Mouse (Mus musculus) forebrain, embryonic 12.5 days (tissue): Measurements from ENCODE around the gene Kbtbd8. TPM values are rescaled to one million over a fixed set of nuclear protein-coding genes. Genes with fewer than 3 reads are reported as not detected.

Experiments
- ATAC-seq: fragments of 200-750 bp; cut with Nextera tagmentation; 2 replicates; pipeline ENCODE4 v1.8.0; 2017; ENCODE audit warnings: moderate TSS enrichment; ENCODE audit not compliant: low FRiP score
- H3K27ac ChIP-seq: fragments of 300-500 bp; sonication (generic); 2 replicates; pipeline ENCODE4 v1.5.1; 2016; ENCODE audit warnings: mild to moderate bottlenecking
- H3K27me3 ChIP-seq: fragments of 300-500 bp; sonication (generic); 2 replicates; pipeline ENCODE4 v1.6.1; 2016; ENCODE audit warnings: mild to moderate bottlenecking
- H3K36me3 ChIP-seq: fragments of 300-500 bp; sonication (generic); replicated peaks from 2 replicates; pipeline ENCODE4 v1.6.1; 2016; ENCODE audit warnings: mild to moderate bottlenecking
- H3K4me1 ChIP-seq: fragments of 300-500 bp; sonication (generic); 2 replicates; pipeline ENCODE4 v1.6.1; 2016
- H3K4me2 ChIP-seq: fragments of 300-500 bp; sonication (generic); 2 replicates; pipeline ENCODE4 v1.6.1; 2016; ENCODE audit warnings: mild to moderate bottlenecking, moderate library complexity
- H3K4me3 ChIP-seq: fragments of 300-500 bp; sonication (generic); replicated peaks from 2 replicates; pipeline ENCODE4 v1.5.1; 2016; ENCODE audit warnings: mild to moderate bottlenecking
- H3K9ac ChIP-seq: fragments of 300-500 bp; sonication (generic); 2 replicates; pipeline ENCODE4 v1.6.1; 2016; ENCODE audit warnings: mild to moderate bottlenecking
- H3K9me3 ChIP-seq: fragments of 300-500 bp; sonication (generic); 2 replicates; pipeline ENCODE4 v1.6.1; 2016
- WGBS: fragments of 180-500 bp; shearing (Covaris S2); methylation state at CpG from one replicate; pipeline ENCODE4 v1.1.7; 2016; 5-methylcytosine and 5-hydroxymethylcytosine counted together
- polyA plus RNA-seq: library from polyadenylated mRNA; unstranded; fragments of >200 nt; fragmentation: Nextera tagmentation; extraction: Ambion mirVana; gene quantifications from 2 replicates; pipeline ENCODE4 v1.2.1, GENCODE M21; 2016

Gene Kbtbd8
- polyA plus RNA-seq, 1 experiment from 2014 or later: 9.3 TPM

DNA sequence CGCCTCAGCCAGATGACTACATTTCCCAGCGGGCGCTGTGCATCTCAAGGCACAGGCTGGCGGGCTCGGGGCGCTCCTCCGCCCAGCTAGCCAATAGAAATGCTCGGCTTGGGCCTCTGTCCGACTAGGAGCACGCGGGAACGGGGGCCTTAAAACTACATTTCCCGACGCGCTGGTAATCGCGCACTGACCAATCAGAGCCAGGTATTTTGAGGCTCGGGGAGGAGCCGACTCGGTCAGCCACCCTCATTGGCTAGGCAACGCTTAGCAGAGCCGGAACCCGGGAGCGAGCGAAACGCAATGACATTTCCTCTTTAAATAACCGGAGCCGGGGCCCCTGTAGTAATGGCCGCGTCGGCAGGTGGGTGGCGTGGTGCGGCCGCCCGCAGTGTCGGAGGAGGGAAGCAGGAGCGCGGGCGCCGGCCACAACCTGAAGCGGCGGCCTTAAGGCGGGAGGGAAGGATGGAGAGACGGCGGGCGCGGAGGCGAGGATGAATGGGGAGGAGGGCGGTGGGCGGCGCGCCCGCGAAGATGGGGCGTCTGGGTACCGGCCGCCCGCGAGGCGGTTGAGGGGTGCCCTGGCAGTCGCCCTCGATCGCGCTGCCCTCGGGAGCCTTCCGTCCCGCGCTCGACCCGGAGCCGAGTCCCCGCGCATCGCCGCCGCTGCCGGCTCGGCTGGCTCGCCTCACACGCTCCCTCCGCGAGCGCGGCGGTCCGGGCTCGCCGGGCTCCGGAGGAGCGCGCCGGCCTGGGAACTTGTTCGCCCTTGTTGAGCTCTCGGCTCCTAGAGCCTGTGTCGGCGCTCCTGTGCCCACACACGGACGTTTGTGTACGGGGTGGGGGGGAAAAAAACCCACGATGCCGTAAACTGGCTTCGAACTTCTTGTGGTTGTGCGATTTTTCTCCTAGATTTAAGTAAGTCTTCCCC lies 838 bp downstream of the Kbtbd8 start:
- peak overlapping the region; percentile 61 for H3K4me3 ChIP-seq
- WGBS: under 1% methylated on average over 103 of the region's 103 CpGs
- peak; percentile 99 for ATAC-seq
- H3K9me3 ChIP-seq: no peaks in the 10 kb centered on the region
- H3K4me2 ChIP-seq: peak overlapping the region; percentile 61
- H3K27ac ChIP-seq: peak overlapping the region; percentile 73
- peaks cover 8% of the 10 kb centered on the region for H3K36me3 ChIP-seq
- H3K27me3 ChIP-seq: peaks cover 4% of the 10 kb centered on the region; the same call in 1 of the 2 replicates
- H3K9ac ChIP-seq: peak overlapping the region; percentile 61
- H3K4me1 ChIP-seq: peaks cover 15% of the 10 kb centered on the region

DNA sequence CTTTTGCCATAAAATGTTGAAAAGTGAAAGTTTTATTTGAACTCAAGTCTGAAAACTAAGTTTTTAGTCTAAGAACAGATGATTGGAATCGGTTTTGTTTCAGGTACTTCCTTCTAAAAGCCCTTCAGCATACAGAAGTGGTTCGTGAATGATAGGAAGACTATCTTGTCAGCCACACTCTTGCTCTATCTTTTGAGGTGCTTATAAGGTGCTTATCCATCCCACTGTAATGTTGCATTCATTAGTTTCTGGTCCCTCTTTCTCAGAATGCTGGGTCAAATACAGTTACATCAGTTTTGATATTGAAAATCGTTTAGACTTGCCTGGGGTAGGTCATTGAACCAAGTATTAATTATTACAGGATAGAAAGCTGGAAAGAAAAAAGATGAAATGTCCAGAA lies 2.3 kb downstream of the Kbtbd8 start:
- ATAC-seq: no peak
- H3K4me2 ChIP-seq: no peak overlapping the region
- H3K9ac ChIP-seq: no peak overlapping the region
- peaks cover 21% of the 10 kb centered on the region for H3K4me1 ChIP-seq
- peaks cover 8% of the 10 kb centered on the region for H3K36me3 ChIP-seq
- WGBS: 90% methylated on average over 3 of the region's 3 CpGs
- no peaks in the 10 kb centered on the region for H3K9me3 ChIP-seq
- peaks cover 4% of the 10 kb centered on the region; the same call in 1 of the 2 replicates for H3K27me3 ChIP-seq
- no peak overlapping the region for H3K27ac ChIP-seq
- no peak overlapping the region for H3K4me3 ChIP-seq

DNA sequence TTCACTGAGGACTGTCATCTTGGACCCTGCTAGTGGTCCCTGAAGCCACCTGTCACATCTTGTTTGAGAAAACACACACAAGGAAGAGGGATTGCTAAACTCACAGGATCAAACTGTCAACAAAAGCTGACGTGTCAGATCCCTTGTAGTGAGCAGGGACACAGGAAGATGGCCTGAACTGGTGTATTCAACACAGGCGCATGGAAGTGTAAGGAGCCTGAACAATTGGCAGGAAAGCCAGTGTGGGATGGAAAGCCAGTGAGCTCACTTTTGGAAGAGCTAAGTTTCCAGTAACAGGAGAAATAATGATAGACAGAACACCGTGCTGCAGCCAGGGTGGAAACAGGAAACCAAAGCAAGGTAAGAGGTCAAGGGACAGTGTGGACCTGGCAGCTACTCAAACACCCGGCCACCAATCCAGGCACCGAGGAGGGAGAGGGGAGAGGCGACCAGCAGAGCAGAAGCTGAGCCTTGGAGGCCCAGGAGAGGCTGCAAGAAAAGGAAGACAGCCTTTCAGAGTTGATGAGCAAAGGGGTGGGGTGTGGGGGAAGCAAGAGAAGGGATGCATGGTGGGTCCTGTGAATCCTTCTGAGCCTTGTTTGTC lies 33.0 kb downstream of the Kbtbd8 start:
- H3K9me3 ChIP-seq: no peaks in the 10 kb centered on the region
- no peaks in the 10 kb centered on the region for H3K36me3 ChIP-seq
- no peak overlapping the region for H3K9ac ChIP-seq
- H3K4me3 ChIP-seq: no peak overlapping the region
- no peak for ATAC-seq
- H3K27ac ChIP-seq: no peak overlapping the region
- H3K4me2 ChIP-seq: no peak overlapping the region
- no peaks in the 10 kb centered on the region for H3K4me1 ChIP-seq
- WGBS: 70% methylated on average over 6 of the region's 6 CpGs
- H3K27me3 ChIP-seq: no peaks in the 10 kb centered on the region

DNA sequence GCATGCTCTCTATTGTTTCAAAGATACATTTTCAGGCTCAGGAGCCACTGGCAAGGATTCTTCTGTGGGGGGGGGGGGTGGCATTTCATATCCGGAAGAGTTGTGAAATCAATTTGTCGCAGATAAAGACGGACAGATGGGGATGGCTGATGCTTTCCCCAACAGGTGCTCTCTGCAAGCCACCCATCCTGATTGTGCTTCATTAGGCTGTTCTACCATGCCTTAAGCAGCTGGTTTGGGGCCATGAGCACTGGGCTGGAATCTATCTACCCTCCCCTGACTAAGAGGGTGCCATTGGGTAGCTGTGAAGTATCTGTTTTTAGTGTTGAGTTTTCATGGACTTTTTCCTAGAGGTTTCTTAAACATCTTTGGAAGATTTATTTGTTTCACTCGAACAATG lies 33.8 kb downstream of the Kbtbd8 start:
- H3K27me3 ChIP-seq: no peaks in the 10 kb centered on the region
- H3K4me1 ChIP-seq: no peaks in the 10 kb centered on the region
- no peak overlapping the region for H3K4me2 ChIP-seq
- no peak overlapping the region for H3K4me3 ChIP-seq
- H3K36me3 ChIP-seq: no peaks in the 10 kb centered on the region
- no peak for ATAC-seq
- H3K9ac ChIP-seq: no peak overlapping the region
- 84% methylated on average over 4 of the region's 4 CpGs for WGBS
- H3K27ac ChIP-seq: no peak overlapping the region
- H3K9me3 ChIP-seq: no peaks in the 10 kb centered on the region

DNA sequence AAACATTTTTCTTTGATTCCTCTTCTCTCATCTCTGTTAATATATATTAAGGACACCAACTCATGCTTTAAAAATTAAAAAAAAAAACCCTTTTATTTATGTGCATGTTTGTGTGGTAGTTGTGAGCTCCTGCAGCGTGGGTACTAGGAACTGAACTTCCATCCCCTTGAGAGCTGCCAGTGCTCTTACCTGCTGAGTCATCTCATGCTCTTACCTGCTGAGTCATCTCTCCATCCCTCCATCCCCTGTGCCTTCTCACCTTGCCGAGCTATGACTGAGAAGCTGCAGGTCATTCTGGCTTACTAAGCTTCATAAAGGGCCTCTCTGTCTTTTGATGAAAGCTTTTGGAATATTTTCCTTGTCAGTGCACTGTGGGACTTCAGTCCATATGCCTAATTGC lies 34.5 kb downstream of the Kbtbd8 start:
- Histone ChIP-seq H3K4me3 (no peak overlapping the region), H3K4me2 (no peak overlapping the region), H3K36me3 (no peaks in the 10 kb centered on the region), H3K27ac (no peak overlapping the region), H3K4me1 (no peaks in the 10 kb centered on the region), H3K9ac (no peak overlapping the region), H3K27me3 (no peaks in the 10 kb centered on the region), H3K9me3 (no peaks in the 10 kb centered on the region)
- ATAC-seq: no peak
- 80% methylated on average over 2 of the region's 2 CpGs for WGBS

DNA sequence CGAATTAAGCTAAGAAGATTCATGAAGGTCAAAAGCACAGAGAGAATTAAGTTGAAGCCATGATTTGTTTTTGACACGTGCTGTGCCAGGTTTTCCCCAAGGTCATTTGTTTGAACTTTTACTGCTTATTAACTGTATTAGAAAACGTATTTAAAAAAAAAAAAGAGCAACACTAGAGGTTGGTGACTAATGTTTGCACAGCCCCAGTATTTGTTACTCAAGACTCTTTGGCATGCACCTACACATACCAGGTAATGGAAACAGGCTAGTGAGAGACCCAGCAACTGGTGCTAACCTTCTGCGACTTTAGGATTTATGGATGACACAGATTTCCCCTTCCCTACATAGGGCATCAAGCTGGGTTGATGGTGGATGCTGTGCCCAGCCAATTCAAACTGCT lies 46.9 kb downstream of the Kbtbd8 start:
- ATAC-seq: no peak

DNA sequence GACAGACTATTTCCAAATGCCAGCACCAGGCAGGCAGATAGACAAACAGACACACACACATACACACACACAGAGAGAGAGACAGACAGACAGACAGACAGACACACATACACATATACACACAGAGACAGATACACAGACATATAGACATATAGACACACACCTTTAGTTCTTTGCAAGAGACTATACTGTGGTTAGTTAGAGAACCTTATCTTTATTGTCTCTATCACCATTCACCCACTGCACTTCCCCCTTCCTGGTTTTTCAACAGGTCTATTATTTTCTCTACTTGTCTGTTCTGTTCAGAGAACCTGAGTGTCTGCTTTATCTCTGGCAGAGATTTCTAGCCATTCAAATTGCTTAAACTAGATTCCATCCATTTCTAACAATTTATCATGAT lies 48.6 kb downstream of the Kbtbd8 start:
- H3K4me1 ChIP-seq: peaks cover 32% of the 10 kb centered on the region

More for the DNA sequence above, 46.9 kb downstream of the Kbtbd8 start:
- H3K27me3 ChIP-seq: no peaks in the 10 kb centered on the region; the same call in 1 of the 2 replicates
- H3K9me3 ChIP-seq: no peaks in the 10 kb centered on the region
- no peak overlapping the region for H3K27ac ChIP-seq
- no peak overlapping the region for H3K4me2 ChIP-seq
- H3K4me1 ChIP-seq: peaks cover 19% of the 10 kb centered on the region
- 74% methylated on average over 4 of the region's 4 CpGs for WGBS
- H3K4me3 ChIP-seq: no peak overlapping the region
- H3K9ac ChIP-seq: no peak overlapping the region
- no peaks in the 10 kb centered on the region for H3K36me3 ChIP-seq

DNA sequence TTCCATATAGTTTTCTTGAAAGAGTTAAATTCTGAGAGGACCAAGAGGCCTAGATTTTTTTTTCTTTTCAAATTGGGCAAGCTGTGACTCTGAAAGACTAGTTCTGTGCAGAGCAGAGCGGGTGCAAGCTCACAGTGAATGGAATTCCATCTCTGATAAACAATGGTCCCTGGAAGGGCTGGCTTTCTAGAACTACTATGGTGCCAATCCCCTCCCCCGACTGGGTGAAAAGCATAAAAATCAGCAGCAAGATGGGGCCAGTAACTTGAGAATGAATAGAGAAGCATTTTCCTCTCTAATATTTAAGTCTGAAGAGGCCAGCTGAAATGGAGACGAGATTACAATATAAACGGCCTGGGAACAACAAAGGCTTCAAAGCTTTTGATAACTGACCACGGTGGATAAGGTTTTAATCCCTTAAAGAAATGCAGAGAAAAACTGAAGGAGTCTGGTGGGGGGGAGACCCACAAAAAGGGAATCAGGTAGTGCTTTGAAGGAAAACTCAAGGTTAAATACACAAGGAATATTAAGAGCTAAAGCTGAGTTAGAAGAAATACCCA lies 50.7 kb downstream of the Kbtbd8 start:
- 4% methylated on average over 5 of the region's 5 CpGs for WGBS
- peak overlapping the region; percentile 36; the same call in 1 of the 2 replicates for H3K27ac ChIP-seq
- peak overlapping the region; percentile 10; the same call in 1 of the 2 replicates for H3K4me2 ChIP-seq
- peak; percentile 80; the same call in 1 of the 2 replicates for ATAC-seq
- H3K27me3 ChIP-seq: no peaks in the 10 kb centered on the region; the same call in 1 of the 2 replicates
- H3K9me3 ChIP-seq: no peaks in the 10 kb centered on the region
- H3K9ac ChIP-seq: no peak overlapping the region
- H3K4me1 ChIP-seq: peaks cover 32% of the 10 kb centered on the region
- H3K36me3 ChIP-seq: no peaks in the 10 kb centered on the region
- H3K4me3 ChIP-seq: no peak overlapping the region

More for the DNA sequence above, 48.6 kb downstream of the Kbtbd8 start:
- no peak overlapping the region for H3K9ac ChIP-seq
- no peak for ATAC-seq
- H3K27ac ChIP-seq: no peak overlapping the region
- H3K4me2 ChIP-seq: no peak overlapping the region
- no peaks in the 10 kb centered on the region; the same call in 1 of the 2 replicates for H3K27me3 ChIP-seq
- no peak overlapping the region for H3K4me3 ChIP-seq
- no peaks in the 10 kb centered on the region for H3K9me3 ChIP-seq
- no peaks in the 10 kb centered on the region for H3K36me3 ChIP-seq

DNA sequence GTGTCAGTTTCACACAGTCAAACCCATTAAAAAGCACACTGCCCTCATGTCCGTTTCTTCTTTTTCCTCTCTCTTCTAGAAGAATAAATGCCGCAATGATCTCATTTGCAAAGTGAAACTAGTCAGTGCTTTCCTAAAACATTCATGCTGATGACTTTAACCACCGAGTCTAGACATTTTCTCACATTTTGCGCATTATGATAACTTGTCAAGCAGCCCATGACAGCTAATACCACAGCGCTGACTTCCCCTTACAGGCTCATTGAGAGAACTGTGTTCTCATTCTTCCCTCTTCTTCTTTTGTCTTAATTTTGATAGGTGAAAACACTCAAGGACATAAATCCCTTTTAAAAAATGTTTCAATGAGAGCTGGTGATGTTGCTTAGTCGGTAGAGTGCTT lies 52.4 kb downstream of the Kbtbd8 start:
- Histone ChIP-seq H3K9ac (no peak overlapping the region), H3K4me2 (no peak overlapping the region), H3K9me3 (no peaks in the 10 kb centered on the region), H3K4me3 (no peak overlapping the region), H3K27ac (no peak overlapping the region), H3K36me3 (no peaks in the 10 kb centered on the region), H3K4me1 (peaks cover 36% of the 10 kb centered on the region), H3K27me3 (no peaks in the 10 kb centered on the region; the same call in 1 of the 2 replicates)
- WGBS: 72% methylated on average over 6 of the region's 6 CpGs
- ATAC-seq: no peak

DNA sequence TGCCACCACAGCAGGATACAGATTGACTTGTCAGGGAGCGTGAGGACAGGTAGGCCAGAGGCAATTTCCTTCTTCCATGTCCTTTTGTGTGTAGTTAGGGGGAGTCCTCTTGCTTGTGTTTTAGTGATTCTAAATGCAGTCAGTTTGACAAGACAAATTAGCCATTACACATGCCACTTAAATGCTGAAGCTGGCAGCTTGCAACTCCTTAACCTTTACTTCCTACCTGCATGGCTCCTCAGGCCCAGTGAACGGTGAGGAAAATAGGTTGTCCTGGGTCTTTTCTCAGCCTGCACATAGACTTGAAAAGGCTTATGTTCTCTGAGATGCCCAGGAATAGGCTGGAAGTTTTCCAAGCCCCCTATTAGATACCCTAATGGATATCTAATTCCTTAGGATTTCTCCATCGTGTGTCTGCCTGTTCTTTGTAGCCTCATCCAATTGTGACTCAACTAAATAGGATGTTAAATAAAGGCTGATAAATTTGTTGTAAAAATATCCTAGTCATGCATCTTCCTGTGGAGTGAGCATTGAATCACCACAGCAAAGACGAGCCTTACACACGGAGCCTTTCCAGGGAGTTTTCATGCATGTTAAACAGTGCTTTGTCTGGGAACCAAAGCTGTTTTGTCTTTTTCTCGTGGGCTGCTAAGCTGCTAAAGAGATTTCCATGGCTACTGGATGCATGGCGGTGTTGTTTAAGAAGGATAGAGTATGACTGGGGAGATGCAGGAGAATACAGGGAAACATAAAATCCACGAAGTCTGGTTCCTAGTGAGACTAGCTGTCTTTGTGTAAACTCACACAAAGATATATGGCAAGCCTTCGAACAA lies 57.5 kb downstream of the Kbtbd8 start:
- no peak overlapping the region for H3K4me3 ChIP-seq
- no peaks in the 10 kb centered on the region for H3K36me3 ChIP-seq
- ATAC-seq: 0 out of 2 replicates have a peak, but pooled peaks have one; percentile 58
- H3K27ac ChIP-seq: peak overlapping the region; percentile 51
- no peaks in the 10 kb centered on the region for H3K27me3 ChIP-seq
- H3K9ac ChIP-seq: no peak overlapping the region
- peaks cover 16% of the 10 kb centered on the region for H3K4me1 ChIP-seq
- WGBS: 18% methylated on average over 9 of the region's 9 CpGs
- no peak overlapping the region for H3K4me2 ChIP-seq
- no peaks in the 10 kb centered on the region for H3K9me3 ChIP-seq
